Mouse (Mus musculus): ENCODE results near the gene Tesk2. TPM values are rescaled to one million over a fixed set of nuclear protein-coding genes. Genes with fewer than 3 reads are reported as not detected.

The Tesk2 gene
- polyA plus RNA-seq, 1 experiment from 2014 or later = 4.3 TPM

GRCm38 (mm10) chr4:116849901-116850300 lies 129.2 kb downstream of the Tesk2 start:
- no peaks in the 10 kb centered on the region for H3K27me3 ChIP-seq (replicated peaks; ENCODE audit: control insufficient read depth, insufficient read depth, low read length)
- no peak for ATAC-seq
- H3K27ac ChIP-seq (ENCODE audit: low read length) = no peak overlapping the region
- no peak overlapping the region for H3K4me3 ChIP-seq (replicated peaks; ENCODE audit: low read length)
- H3K36me3 ChIP-seq (ENCODE audit: control insufficient read depth, insufficient read depth) = no peaks in the 10 kb centered on the region
- WGBS = 37% methylated on average over 3 of the region's 3 CpGs
- no peaks in the 10 kb centered on the region; the same call in 1 of the 2 replicates for H3K4me1 ChIP-seq (replicated peaks; ENCODE audit: control insufficient read depth, insufficient read depth, low read length)
- H3K9ac ChIP-seq (replicated peaks; ENCODE audit: low read depth, low read length) = no peak overlapping the region
- H3K4me2 ChIP-seq (ENCODE audit: low read length) = no peak overlapping the region
- H3K9me3 ChIP-seq (ENCODE audit: control insufficient read depth, low read length) = no peaks in the 10 kb centered on the region

- Histone ChIP-seq H3K4me3 (replicated peaks; ENCODE audit: low read length) (no peak overlapping the region), H3K4me1 (replicated peaks; ENCODE audit: control insufficient read depth, insufficient read depth, low read length) (no peaks in the 10 kb centered on the region; the same call in none of the 2 replicates), H3K27me3 (replicated peaks; ENCODE audit: control insufficient read depth, insufficient read depth, low read length) (no peaks in the 10 kb centered on the region), H3K4me2 (ENCODE audit: low read length) (no peak overlapping the region), H3K36me3 (ENCODE audit: control insufficient read depth, insufficient read depth) (no peaks in the 10 kb centered on the region), H3K27ac (ENCODE audit: low read length) (no peak overlapping the region), H3K9me3 (ENCODE audit: control insufficient read depth, low read length) (no peaks in the 10 kb centered on the region), H3K9ac (replicated peaks; ENCODE audit: low read depth, low read length) (no peak overlapping the region)
- no peak for ATAC-seq
- WGBS = 13% methylated on average over 2 of the region's 2 CpGs
Measured at GRCm38 (mm10) chr4:116854286-116854685, 133.5 kb downstream of the Tesk2 start.

Other genes starting within 250 kb of the Tesk2 start
- gene Ipp, start 213.4 kb upstream of the Tesk2 start, polyA plus RNA-seq (2015; fragmentation: Nextera tagmentation; extraction: Ambion mirVana) = 18.4 and 20.7 TPM in 2 replicates
- gene Tmem69, start 165.0 kb upstream of the Tesk2 start, polyA plus RNA-seq (2015; fragmentation: Nextera tagmentation; extraction: Ambion mirVana) = 28.3 and 30.0 TPM in 2 replicates
- 19.0 and 22.9 TPM in 2 replicates for gene Gpbp1l1, start 163.3 kb upstream of the Tesk2 start, polyA plus RNA-seq (2015; fragmentation: Nextera tagmentation; extraction: Ambion mirVana)
- 1.9 and 3.6 TPM in 2 replicates for gene Ccdc17, start 124.3 kb upstream of the Tesk2 start, polyA plus RNA-seq (2015; fragmentation: Nextera tagmentation; extraction: Ambion mirVana)
- gene Nasp, start 93.0 kb upstream of the Tesk2 start, polyA plus RNA-seq (2015; fragmentation: Nextera tagmentation; extraction: Ambion mirVana) = 127 and 131 TPM in 2 replicates
- 794 and 796 TPM in 2 replicates for gene Akr1a1, start 69.3 kb upstream of the Tesk2 start, polyA plus RNA-seq (2015; fragmentation: Nextera tagmentation; extraction: Ambion mirVana)
- gene Prdx1, start 35.4 kb upstream of the Tesk2 start, polyA plus RNA-seq (2015; fragmentation: Nextera tagmentation; extraction: Ambion mirVana) = 455 and 488 TPM in 2 replicates
- gene Mmachc, start 12.5 kb upstream of the Tesk2 start, polyA plus RNA-seq (2015; fragmentation: Nextera tagmentation; extraction: Ambion mirVana) = 24.9 and 27.8 TPM in 2 replicates
- 14.1 and 14.8 TPM in 2 replicates for gene Ccdc163, start 12.4 kb upstream of the Tesk2 start, polyA plus RNA-seq (2015; fragmentation: Nextera tagmentation; extraction: Ambion mirVana)
- 32.6 and 36.7 TPM in 2 replicates for gene Toe1, start 86.7 kb downstream of the Tesk2 start, polyA plus RNA-seq (2015; fragmentation: Nextera tagmentation; extraction: Ambion mirVana)
- 8.4 and 10.2 TPM in 2 replicates for gene Mutyh, start 86.8 kb downstream of the Tesk2 start, polyA plus RNA-seq (2015; fragmentation: Nextera tagmentation; extraction: Ambion mirVana)
- 0.48 and 0.52 TPM in 2 replicates for gene Hpdl, start 100.8 kb downstream of the Tesk2 start, polyA plus RNA-seq (2015; fragmentation: Nextera tagmentation; extraction: Ambion mirVana)
- gene Zswim5, start 156.4 kb downstream of the Tesk2 start, polyA plus RNA-seq (2015; fragmentation: Nextera tagmentation; extraction: Ambion mirVana) = 8.8 and 9.1 TPM in 2 replicates

All from forebrain, embryonic 16.5 days (tissue).